Mouse (Mus musculus) CD8-positive naive resting alpha-beta T cell, adult 2 months (primary cell): ENCODE results near the gene Mettl21e.
"Not testable (repeated sequence)": the region's sequence is repeated elsewhere in the genome, so short reads cannot be mapped to it uniquely, and the experiment has no call there.

ENCODE experiments used
- DNase-seq, 2 experiments: peaks; one replicate each; pipeline ENCODE4 v3.0.0; 2022; ENCODE audit warnings: low read depth in 2 of 2, low spot score in 2 of 2

The Mettl21e gene

GRCm38 (mm10) chr1:44218876-44219275 is at the start of gene Mettl21e:
Gene Mettl21e, minus strand, starts transcription at chr1:44218961.
- DNase-seq = no peak

GRCm38 (mm10) chr1:44240440-44240839 is 21.7 kb upstream of the Mettl21e start:
- not testable (repeated sequence) for DNase-seq

- DNase-seq = no peak
Observed at GRCm38 (mm10) chr1:44239969-44240368, 21.2 kb upstream of the Mettl21e start.

- no peak for DNase-seq
Observed at GRCm38 (mm10) chr1:44237305-44237704, 18.5 kb upstream of the Mettl21e start.

- DNase-seq = no peak
Observed at GRCm38 (mm10) chr1:44235311-44235710, 16.6 kb upstream of the Mettl21e start.

- DNase-seq = not testable (repeated sequence)
Observed at GRCm38 (mm10) chr1:44234531-44234930, 15.8 kb upstream of the Mettl21e start.

GRCm38 (mm10) chr1:44229044-44229443 is 10.3 kb upstream of the Mettl21e start:
- no peak for DNase-seq

- DNase-seq = no peak
Observed at GRCm38 (mm10) chr1:44217118-44217517, 1.6 kb downstream of the Mettl21e start.

GRCm38 (mm10) chr1:44216352-44217116 is 2.2 kb downstream of the Mettl21e start:
- no peak for DNase-seq

- DNase-seq = no peak
Observed at GRCm38 (mm10) chr1:44214443-44214842, 4.3 kb downstream of the Mettl21e start.

- DNase-seq = no peak
Observed at GRCm38 (mm10) chr1:44202876-44203275, 15.9 kb downstream of the Mettl21e start.

- DNase-seq = no peak
Observed at GRCm38 (mm10) chr1:44198273-44199171, 20.2 kb downstream of the Mettl21e start.

- DNase-seq = no peak
Observed at GRCm38 (mm10) chr1:44186396-44186795, 32.4 kb downstream of the Mettl21e start.

GRCm38 (mm10) chr1:44178086-44178485 is 40.7 kb downstream of the Mettl21e start:
- no peak for DNase-seq

- DNase-seq = no peak
Observed at GRCm38 (mm10) chr1:44173903-44174302, 44.9 kb downstream of the Mettl21e start.

GRCm38 (mm10) chr1:44172656-44173055 is 46.1 kb downstream of the Mettl21e start:
- DNase-seq = no peak

GRCm38 (mm10) chr1:44167859-44168383 is 50.8 kb downstream of the Mettl21e start:
- DNase-seq = no peak

- no peak for DNase-seq
Observed at GRCm38 (mm10) chr1:44162389-44162788, 56.4 kb downstream of the Mettl21e start.

GRCm38 (mm10) chr1:44161818-44162217 is 56.9 kb downstream of the Mettl21e start:
- no peak for DNase-seq

GRCm38 (mm10) chr1:44158317-44158716 is 60.4 kb downstream of the Mettl21e start:
- DNase-seq = no peak

GRCm38 (mm10) chr1:44155287-44155686 is 63.5 kb downstream of the Mettl21e start:
- no peak for DNase-seq
